Mouse (Mus musculus): ENCODE results near the gene Tcf15. TPM values are rescaled to one million over a fixed set of nuclear protein-coding genes. Genes with fewer than 3 reads are reported as not detected.

Tcf15 gene
- polyA plus RNA-seq, 1 experiment from 2014 or later = 5.7 TPM

DNA sequence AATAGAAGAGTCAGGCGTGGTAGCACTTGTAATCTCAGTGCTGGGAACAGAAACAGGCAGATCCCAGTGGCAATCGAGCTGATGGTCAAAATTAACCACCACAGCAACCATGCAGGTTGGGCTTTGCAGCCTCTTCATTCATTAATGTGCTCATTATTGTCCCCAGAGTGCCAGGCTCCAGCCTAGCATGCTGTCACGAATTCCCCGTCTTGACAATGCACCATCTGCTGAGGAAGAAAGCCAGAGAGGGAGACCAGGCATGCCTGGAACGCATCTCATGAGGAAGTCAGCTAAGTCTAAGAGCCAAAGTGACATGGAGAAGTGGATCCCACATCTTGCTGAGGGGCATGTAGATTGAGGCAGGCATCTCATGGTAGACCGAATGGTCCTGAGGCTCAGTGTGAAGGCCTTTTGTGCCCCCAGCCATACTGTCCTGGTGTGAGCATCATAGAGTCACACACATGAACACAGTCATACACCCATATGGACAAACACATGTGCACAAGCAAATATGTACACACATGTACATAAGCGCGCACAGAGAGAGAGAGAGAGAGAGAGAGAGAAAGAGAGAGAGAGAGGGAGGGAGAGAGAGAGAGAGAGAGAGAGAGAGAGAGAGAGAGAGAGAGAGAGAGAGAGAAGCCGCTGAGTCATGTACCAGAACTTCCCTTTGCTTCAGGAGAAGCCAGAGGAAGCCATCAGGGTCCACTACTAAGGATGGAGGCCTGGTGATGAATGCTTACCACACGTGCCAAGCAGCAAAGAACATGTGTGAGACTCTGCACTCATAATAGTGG is 4.0 kb upstream of the Tcf15 start:
- H3K4me3 ChIP-seq (replicated peaks; ENCODE audit: low read length) = no peak overlapping the region
- ATAC-seq (ENCODE audit: insufficient read depth, low FRiP score) = no peak
- no peak overlapping the region for H3K4me2 ChIP-seq (ENCODE audit: low read depth, low read length)
- H3K36me3 ChIP-seq (ENCODE audit: control insufficient read depth, insufficient read depth, low read length) = no peaks in the 10 kb centered on the region
- no peak overlapping the region for H3K9ac ChIP-seq (ENCODE audit: low read length)
- H3K27ac ChIP-seq (ENCODE audit: low read length) = no peak overlapping the region
- peaks cover 14% of the 10 kb centered on the region for H3K27me3 ChIP-seq (ENCODE audit: control insufficient read depth, insufficient read depth, low read length)
- peaks cover 20% of the 10 kb centered on the region for H3K4me1 ChIP-seq (ENCODE audit: control insufficient read depth, insufficient read depth, low read length)
- WGBS = 60% methylated on average over 10 of the region's 10 CpGs
- no peaks in the 10 kb centered on the region for H3K9me3 ChIP-seq (replicated peaks; ENCODE audit: control insufficient read depth, low read length)

DNA sequence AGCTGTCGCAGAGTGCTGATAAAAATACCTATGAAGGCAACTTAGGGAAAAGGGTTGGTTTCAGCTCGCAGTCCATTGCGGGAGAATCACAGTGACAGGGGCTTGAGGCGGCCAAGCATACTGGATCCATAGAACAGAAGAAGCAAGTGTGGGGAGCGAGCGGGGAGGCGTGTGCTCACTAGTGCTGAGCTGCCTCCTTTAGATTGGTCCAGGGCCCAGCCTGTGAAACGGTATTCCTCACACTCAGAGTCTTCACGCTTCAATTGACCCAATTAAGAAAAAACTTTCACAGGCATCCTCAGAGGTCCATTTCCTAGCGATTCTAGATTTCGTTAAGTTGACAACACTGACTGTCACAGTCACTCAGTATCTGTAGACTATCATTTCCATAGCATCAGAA is 2.4 kb upstream of the Tcf15 start:
- no peaks in the 10 kb centered on the region for H3K36me3 ChIP-seq (ENCODE audit: control insufficient read depth, insufficient read depth, low read length)
- no peak overlapping the region for H3K9ac ChIP-seq (ENCODE audit: low read length)
- H3K4me2 ChIP-seq (ENCODE audit: low read depth, low read length) = no peak overlapping the region
- H3K27ac ChIP-seq (ENCODE audit: low read length) = no peak overlapping the region
- ATAC-seq (ENCODE audit: insufficient read depth, low FRiP score) = no peak
- peaks cover 20% of the 10 kb centered on the region for H3K4me1 ChIP-seq (ENCODE audit: control insufficient read depth, insufficient read depth, low read length)
- H3K4me3 ChIP-seq (replicated peaks; ENCODE audit: low read length) = no peak overlapping the region
- peaks cover 28% of the 10 kb centered on the region for H3K27me3 ChIP-seq (ENCODE audit: control insufficient read depth, insufficient read depth, low read length)
- WGBS = 57% methylated on average over 11 of the region's 11 CpGs
- no peaks in the 10 kb centered on the region for H3K9me3 ChIP-seq (replicated peaks; ENCODE audit: control insufficient read depth, low read length)

DNA sequence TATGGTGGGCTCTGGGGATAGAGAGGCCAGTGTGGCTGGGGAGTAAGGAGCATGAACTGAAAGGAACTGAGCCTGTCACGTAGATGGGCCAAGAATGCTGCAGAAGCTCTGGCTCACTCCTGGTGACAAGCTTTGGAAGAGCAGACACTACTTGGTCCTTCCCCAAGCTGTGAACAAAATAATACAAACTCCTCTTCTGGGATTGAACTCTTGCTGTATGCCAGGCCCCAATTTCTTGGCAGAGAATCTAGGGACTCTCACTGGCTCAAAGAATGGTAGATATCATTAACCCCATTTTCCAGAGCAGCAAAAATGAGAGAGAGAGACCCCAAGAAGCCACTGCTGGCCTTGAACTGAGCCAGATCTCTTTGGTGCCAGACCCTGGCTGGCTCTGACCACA is 1.9 kb upstream of the Tcf15 start:
- WGBS = 54% methylated on average over 1 of the region's 1 CpGs
- no peaks in the 10 kb centered on the region for H3K36me3 ChIP-seq (ENCODE audit: control insufficient read depth, insufficient read depth, low read length)
- H3K9me3 ChIP-seq (replicated peaks; ENCODE audit: control insufficient read depth, low read length) = no peaks in the 10 kb centered on the region
- peak overlapping the region; percentile 92 for H3K4me2 ChIP-seq (ENCODE audit: low read depth, low read length)
- H3K27ac ChIP-seq (ENCODE audit: low read length) = no peak overlapping the region; the same call in 1 of the 2 replicates
- ATAC-seq (ENCODE audit: insufficient read depth, low FRiP score) = no peak
- H3K4me1 ChIP-seq (ENCODE audit: control insufficient read depth, insufficient read depth, low read length) = peaks cover 20% of the 10 kb centered on the region
- peak overlapping the region; percentile 50 for H3K4me3 ChIP-seq (replicated peaks; ENCODE audit: low read length)
- no peak overlapping the region; the same call in 1 of the 2 replicates for H3K9ac ChIP-seq (ENCODE audit: low read length)
- H3K27me3 ChIP-seq (ENCODE audit: control insufficient read depth, insufficient read depth, low read length) = peaks cover 28% of the 10 kb centered on the region

DNA sequence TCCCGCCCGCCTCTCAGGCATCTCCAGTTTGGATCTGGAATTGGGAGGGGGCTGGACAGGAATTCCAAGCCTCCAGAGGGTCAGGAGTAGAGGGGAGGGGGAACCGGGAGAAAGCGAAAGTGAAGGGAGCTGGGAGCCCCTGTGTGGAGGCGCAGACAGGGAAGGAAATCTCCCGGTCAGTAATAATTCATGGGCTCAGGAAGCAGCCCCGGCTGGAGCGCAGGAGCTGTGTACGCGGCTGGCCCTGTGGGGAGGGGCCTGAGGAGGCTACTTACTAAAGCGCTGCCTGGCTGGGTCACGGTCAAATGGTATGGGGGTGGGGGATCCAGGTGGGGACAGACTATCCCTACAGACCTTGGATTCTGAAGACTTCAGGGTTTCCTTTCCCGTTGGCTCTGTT is 1.3 kb upstream of the Tcf15 start:
- peak; percentile 67; the same call in 1 of the 2 replicates for ATAC-seq (ENCODE audit: insufficient read depth, low FRiP score)
- H3K4me1 ChIP-seq (ENCODE audit: control insufficient read depth, insufficient read depth, low read length) = peaks cover 20% of the 10 kb centered on the region
- H3K27me3 ChIP-seq (ENCODE audit: control insufficient read depth, insufficient read depth, low read length) = peaks cover 28% of the 10 kb centered on the region
- H3K9ac ChIP-seq (ENCODE audit: low read length) = peak overlapping the region; percentile 65
- H3K27ac ChIP-seq (ENCODE audit: low read length) = no peak overlapping the region; the same call in 1 of the 2 replicates
- no peaks in the 10 kb centered on the region for H3K9me3 ChIP-seq (replicated peaks; ENCODE audit: control insufficient read depth, low read length)
- H3K4me3 ChIP-seq (replicated peaks; ENCODE audit: low read length) = peak overlapping the region; percentile 50
- H3K36me3 ChIP-seq (ENCODE audit: control insufficient read depth, insufficient read depth, low read length) = no peaks in the 10 kb centered on the region
- H3K4me2 ChIP-seq (ENCODE audit: low read depth, low read length) = peak overlapping the region; percentile 92
- WGBS = under 1% methylated on average over 13 of the region's 13 CpGs

DNA sequence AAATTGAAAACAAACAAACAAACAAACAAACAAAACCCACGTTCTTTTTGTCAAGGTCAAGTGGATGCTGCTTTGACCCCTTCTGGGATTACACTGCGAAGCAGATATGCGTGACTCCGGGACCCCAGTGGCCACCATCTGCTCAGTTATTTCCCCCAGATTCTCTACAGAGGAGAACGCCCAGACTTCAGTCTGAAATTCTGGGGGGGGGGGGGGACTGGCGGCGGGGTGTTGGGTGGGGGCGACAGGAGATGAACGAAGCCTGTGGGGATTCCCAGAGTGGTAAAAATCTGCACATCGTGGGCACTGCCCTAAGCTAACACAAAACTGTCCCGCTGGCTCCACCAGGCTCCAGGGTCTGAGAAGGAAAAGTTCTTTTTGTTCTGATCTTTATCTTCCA is 790 bp upstream of the Tcf15 start:
- Histone ChIP-seq H3K4me2 (ENCODE audit: low read depth, low read length) (peak overlapping the region; percentile 92), H3K36me3 (ENCODE audit: control insufficient read depth, insufficient read depth, low read length) (no peaks in the 10 kb centered on the region), H3K9me3 (replicated peaks; ENCODE audit: control insufficient read depth, low read length) (no peaks in the 10 kb centered on the region), H3K4me3 (replicated peaks; ENCODE audit: low read length) (peak overlapping the region; percentile 50), H3K27ac (ENCODE audit: low read length) (no peak overlapping the region), H3K27me3 (ENCODE audit: control insufficient read depth, insufficient read depth, low read length) (peaks cover 28% of the 10 kb centered on the region), H3K9ac (ENCODE audit: low read length) (no peak overlapping the region), H3K4me1 (ENCODE audit: control insufficient read depth, insufficient read depth, low read length) (peaks cover 20% of the 10 kb centered on the region)
- 6% methylated on average over 11 of the region's 11 CpGs for WGBS
- no peak for ATAC-seq (ENCODE audit: insufficient read depth, low FRiP score)

DNA sequence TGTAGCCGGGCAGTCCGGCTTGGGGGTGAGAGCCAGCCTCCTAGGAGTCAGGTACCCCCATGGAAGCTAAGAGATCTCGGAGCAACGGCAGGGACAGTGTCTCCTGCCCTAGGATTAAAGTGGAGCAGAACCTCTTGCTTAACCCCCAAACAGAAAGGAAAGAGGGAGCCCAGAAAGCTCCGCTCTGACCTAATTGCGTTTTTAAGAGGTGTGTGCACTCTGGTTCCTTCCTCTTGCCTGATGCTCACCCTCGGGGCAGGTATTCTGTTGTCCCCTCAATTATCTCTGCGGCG is 743 bp downstream of the Tcf15 start:
- no peak for ATAC-seq (ENCODE audit: insufficient read depth, low FRiP score)
- 25% methylated on average over 9 of the region's 9 CpGs for WGBS

DNA sequence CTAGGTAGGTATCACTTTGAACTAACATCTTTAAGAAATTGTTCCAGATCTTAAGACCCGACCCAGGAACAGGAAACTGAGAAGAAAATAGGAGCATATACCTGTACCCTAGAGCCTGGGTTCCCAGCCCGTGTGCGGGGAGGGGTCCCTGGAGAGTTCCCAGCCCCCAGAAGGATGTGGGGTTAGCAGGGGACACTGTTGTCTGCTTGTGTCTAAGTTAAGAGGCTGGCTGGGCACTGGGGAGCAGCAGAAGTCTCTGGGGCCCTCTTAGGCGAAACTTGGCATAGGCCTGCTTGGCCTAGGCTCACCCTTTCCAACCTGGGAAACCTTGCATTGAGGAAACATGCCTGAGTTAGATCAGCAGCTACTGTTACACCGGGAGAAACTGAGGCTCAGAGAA is 1.1 kb downstream of the Tcf15 start:
- WGBS = 64% methylated on average over 5 of the region's 5 CpGs
- Histone ChIP-seq H3K4me3 (replicated peaks; ENCODE audit: low read length) (peak overlapping the region; percentile 51), H3K27me3 (ENCODE audit: control insufficient read depth, insufficient read depth, low read length) (peaks cover 28% of the 10 kb centered on the region), H3K27ac (ENCODE audit: low read length) (no peak overlapping the region), H3K9me3 (replicated peaks; ENCODE audit: control insufficient read depth, low read length) (no peaks in the 10 kb centered on the region), H3K36me3 (ENCODE audit: control insufficient read depth, insufficient read depth, low read length) (no peaks in the 10 kb centered on the region), H3K9ac (ENCODE audit: low read length) (no peak overlapping the region), H3K4me2 (ENCODE audit: low read depth, low read length) (peak overlapping the region; percentile 92), H3K4me1 (ENCODE audit: control insufficient read depth, insufficient read depth, low read length) (peaks cover 20% of the 10 kb centered on the region)
- no peak for ATAC-seq (ENCODE audit: insufficient read depth, low FRiP score)

More for the DNA sequence above, 743 bp downstream of the Tcf15 start:
- Histone ChIP-seq H3K27me3 (ENCODE audit: control insufficient read depth, insufficient read depth, low read length) (peaks cover 28% of the 10 kb centered on the region), H3K9ac (ENCODE audit: low read length) (peak overlapping the region; percentile 67), H3K4me1 (ENCODE audit: control insufficient read depth, insufficient read depth, low read length) (peaks cover 20% of the 10 kb centered on the region), H3K9me3 (replicated peaks; ENCODE audit: control insufficient read depth, low read length) (no peaks in the 10 kb centered on the region), H3K36me3 (ENCODE audit: control insufficient read depth, insufficient read depth, low read length) (no peaks in the 10 kb centered on the region), H3K4me2 (ENCODE audit: low read depth, low read length) (peak overlapping the region; percentile 92), H3K4me3 (replicated peaks; ENCODE audit: low read length) (peak overlapping the region; percentile 51), H3K27ac (ENCODE audit: low read length) (no peak overlapping the region)

DNA sequence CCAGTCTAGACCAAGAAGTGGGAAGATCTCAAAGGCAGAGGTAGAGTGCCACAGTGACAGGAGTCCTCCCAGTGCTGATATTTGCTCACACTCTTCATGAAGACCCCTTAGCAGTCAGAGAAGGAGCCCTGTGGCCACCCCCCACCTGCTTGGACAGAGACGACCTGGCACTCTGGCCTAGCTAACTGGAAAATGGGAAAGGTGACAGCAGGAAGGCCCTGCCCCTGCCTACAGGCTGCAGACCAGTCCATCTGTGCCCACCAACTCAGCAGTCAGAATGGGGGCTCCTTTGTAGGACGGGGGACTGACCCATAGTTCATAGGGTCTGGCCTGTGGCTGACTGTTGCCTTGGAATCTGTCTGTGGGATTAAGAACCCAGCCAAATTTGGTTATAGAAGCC is 2.4 kb downstream of the Tcf15 start:
- peaks cover 28% of the 10 kb centered on the region for H3K27me3 ChIP-seq (ENCODE audit: control insufficient read depth, insufficient read depth, low read length)
- H3K4me3 ChIP-seq (replicated peaks; ENCODE audit: low read length) = no peak overlapping the region
- no peaks in the 10 kb centered on the region for H3K9me3 ChIP-seq (replicated peaks; ENCODE audit: control insufficient read depth, low read length)
- ATAC-seq (ENCODE audit: insufficient read depth, low FRiP score) = no peak
- H3K36me3 ChIP-seq (ENCODE audit: control insufficient read depth, insufficient read depth, low read length) = no peaks in the 10 kb centered on the region
- WGBS = 67% methylated on average over 2 of the region's 2 CpGs
- H3K4me2 ChIP-seq (ENCODE audit: low read depth, low read length) = no peak overlapping the region
- H3K4me1 ChIP-seq (ENCODE audit: control insufficient read depth, insufficient read depth, low read length) = peaks cover 20% of the 10 kb centered on the region
- no peak overlapping the region for H3K27ac ChIP-seq (ENCODE audit: low read length)
- no peak overlapping the region for H3K9ac ChIP-seq (ENCODE audit: low read length)

DNA sequence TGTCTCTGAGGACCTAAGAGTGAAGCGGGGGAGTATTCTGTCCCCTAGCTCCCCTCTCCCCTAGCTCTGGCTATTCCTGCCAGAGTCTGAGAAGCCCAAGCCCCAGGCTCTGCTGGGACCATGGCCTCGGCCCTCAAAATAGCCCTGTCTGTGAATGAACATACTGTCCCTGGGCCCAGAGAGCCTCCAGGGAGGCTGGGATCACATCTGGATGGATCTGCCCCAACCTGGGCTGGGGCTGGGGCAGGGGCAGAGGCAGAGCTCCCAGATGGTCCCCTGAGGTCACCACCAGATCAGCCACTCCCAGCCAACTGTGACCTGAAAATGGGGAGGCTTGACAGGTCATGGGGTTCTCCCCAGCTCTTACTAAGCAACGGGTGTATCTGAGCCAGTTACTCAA is 3.7 kb downstream of the Tcf15 start:
- Histone ChIP-seq H3K4me2 (ENCODE audit: low read depth, low read length) (no peak overlapping the region), H3K4me1 (ENCODE audit: control insufficient read depth, insufficient read depth, low read length) (peaks cover 13% of the 10 kb centered on the region), H3K9me3 (replicated peaks; ENCODE audit: control insufficient read depth, low read length) (no peaks in the 10 kb centered on the region), H3K4me3 (replicated peaks; ENCODE audit: low read length) (no peak overlapping the region), H3K27me3 (ENCODE audit: control insufficient read depth, insufficient read depth, low read length) (peaks cover 28% of the 10 kb centered on the region), H3K9ac (ENCODE audit: low read length) (no peak overlapping the region), H3K36me3 (ENCODE audit: control insufficient read depth, insufficient read depth, low read length) (no peaks in the 10 kb centered on the region), H3K27ac (ENCODE audit: low read length) (no peak overlapping the region)
- WGBS = 64% methylated on average over 3 of the region's 3 CpGs
- ATAC-seq (ENCODE audit: insufficient read depth, low FRiP score) = no peak
